Comparison of ENCODE assay signal across 10 mouse cellular contexts in genomic region chr10:62804106-62804505, GRCm38 (mm10). TPM values are rescaled to one million over a fixed set of nuclear protein-coding genes. Genes with fewer than 3 reads are reported as not detected.
DNase-seq lines count a peak whose midpoint lies in the region; ATAC-seq and TF ChIP-seq lines count a peak whose summit lies in the region.
"Had no signal": no experiment of that assay in that cellular context is flagged by ENCODE, and none has a peak within 500 bp of the region (broad histone marks: within the 10 kb centered on the region; RNA-seq: fewer than 3 reads in every experiment).

No protein-coding gene starts in this region.

- H3K4me1 ChIP-seq in forebrain, postnatal 0 days (ENCODE audit: insufficient read depth): no peaks in the 10 kb centered on the region
- no peaks in the 10 kb centered on the region for H3K4me1 ChIP-seq in forebrain, embryonic 10.5 days
- no peaks in the 10 kb centered on the region for H3K4me1 ChIP-seq in midbrain, embryonic 11.5 days (ENCODE audit: control insufficient read depth, insufficient read depth, low read length)
- no peaks in the 10 kb centered on the region for H3K4me1 ChIP-seq in midbrain, embryonic 15.5 days
- no peaks in the 10 kb centered on the region for H3K4me1 ChIP-seq in hindbrain, embryonic 11.5 days (replicated peaks; ENCODE audit: control insufficient read depth, insufficient read depth, low read length)

- POLR2A ChIA-PET in Patski (lab: Charles Lee): no interaction called here

- H3K27me3 ChIP-seq in forebrain, postnatal 0 days (ENCODE audit: insufficient read depth, low read length): no peaks in the 10 kb centered on the region
- no peaks in the 10 kb centered on the region for H3K27me3 ChIP-seq in forebrain, embryonic 10.5 days (ENCODE audit: poor library complexity, severe bottlenecking)
- H3K27me3 ChIP-seq in midbrain, embryonic 11.5 days (ENCODE audit: control insufficient read depth, insufficient read depth, low read length): no peaks in the 10 kb centered on the region
- H3K27me3 ChIP-seq in midbrain, embryonic 15.5 days (replicated peaks): no peaks in the 10 kb centered on the region
- no peaks in the 10 kb centered on the region for H3K27me3 ChIP-seq in Patski
- no peaks in the 10 kb centered on the region for H3K27me3 ChIP-seq in hindbrain, embryonic 11.5 days (ENCODE audit: control insufficient read depth, insufficient read depth, low read length)

- H3K36me3 ChIP-seq in forebrain, postnatal 0 days (ENCODE audit: insufficient read depth): peaks cover 5% of the 10 kb centered on the region; the same call in 1 of the 2 replicates
- peaks cover 4% of the 10 kb centered on the region; the same call in 1 of the 2 replicates for H3K36me3 ChIP-seq in forebrain, embryonic 10.5 days (replicated peaks)
- no peaks in the 10 kb centered on the region for H3K36me3 ChIP-seq in midbrain, embryonic 11.5 days (ENCODE audit: control insufficient read depth, insufficient read depth, low read length)
- H3K36me3 ChIP-seq in midbrain, embryonic 15.5 days (replicated peaks): 0 out of 2 replicates have a peak, but pooled peaks cover 2% of the 10 kb centered on the region
- H3K36me3 ChIP-seq in hindbrain, embryonic 11.5 days (ENCODE audit: control insufficient read depth, insufficient read depth, low read length): no peaks in the 10 kb centered on the region
- H3K36me3 ChIP-seq: G1E had no signal

- DNase-seq in forebrain, postnatal 0 days: no peak
- no peak for DNase-seq in forebrain, embryonic 10.5 days (ENCODE audit: extremely low spot score, low spot score)
- DNase-seq in midbrain, embryonic 11.5 days (ENCODE audit: low spot score, missing footprints): peak; percentile 70
- no peak for DNase-seq in Patski (ENCODE audit: low read depth, low spot score)
- DNase-seq in naive thymus-derived CD4-positive, alpha-beta T cell, adult 2 months (ENCODE audit: low read depth): peak; percentile 46
- no peak for DNase-seq in hindbrain, embryonic 11.5 days (ENCODE audit: low spot score)
- DNase-seq in left cerebral cortex, adult 18-20 months (ENCODE audit: low spot score in 2 of 2): no peak
- DNase-seq: kidney, adult 9 months had no signal

- WGBS in forebrain, postnatal 0 days: 86% methylated on average over 2 of the region's 2 CpGs
- 88% methylated on average over 2 of the region's 2 CpGs for WGBS in forebrain, embryonic 10.5 days
- WGBS in midbrain, embryonic 11.5 days: 74% methylated on average over 2 of the region's 2 CpGs
- WGBS in midbrain, embryonic 15.5 days: 81% methylated on average over 2 of the region's 2 CpGs
- WGBS in hindbrain, embryonic 11.5 days: 84% methylated on average over 2 of the region's 2 CpGs

- TF ChIP-seq CTCF in forebrain, postnatal 0 days (IDR thresholded peaks at IDR 0.05; ENCODE audit: low read depth): peak; percentile 39
- TF ChIP-seq CTCF in Patski (IDR thresholded peaks at IDR 0.05): peak; percentile 62

- ATAC-seq in forebrain, postnatal 0 days: no peak
- ATAC-seq in midbrain, embryonic 11.5 days (ENCODE audit: low FRiP score): no peak
- ATAC-seq in midbrain, embryonic 15.5 days (replicated peaks): no peak
- no peak for ATAC-seq in Patski
- ATAC-seq in hindbrain, embryonic 11.5 days (ENCODE audit: low FRiP score): no peak

- CTCF ChIA-PET in Patski (lab: Charles Lee): interaction anchor here (0.8 kb wide), 1 partner anchor 11 kb away, joined by 3 read pairs; no protein-coding TSS in a partner anchor

- no peaks in the 10 kb centered on the region for H3K9me3 ChIP-seq in forebrain, postnatal 0 days (ENCODE audit: low read length)
- no peaks in the 10 kb centered on the region for H3K9me3 ChIP-seq in forebrain, embryonic 10.5 days
- H3K9me3 ChIP-seq in midbrain, embryonic 11.5 days (ENCODE audit: control insufficient read depth, low read length): no peaks in the 10 kb centered on the region
- no peaks in the 10 kb centered on the region for H3K9me3 ChIP-seq in midbrain, embryonic 15.5 days
- H3K9me3 ChIP-seq in hindbrain, embryonic 11.5 days (ENCODE audit: control insufficient read depth, low read length): no peaks in the 10 kb centered on the region
- H3K9me3 ChIP-seq: G1E had no signal

- no peak overlapping the region for H3K27ac ChIP-seq in forebrain, postnatal 0 days (ENCODE audit: low read depth, low read length)
- no peak overlapping the region for H3K27ac ChIP-seq in forebrain, embryonic 10.5 days
- H3K27ac ChIP-seq in midbrain, embryonic 11.5 days (ENCODE audit: low read depth, low read length): no peak overlapping the region
- H3K27ac ChIP-seq in midbrain, embryonic 15.5 days: no peak overlapping the region
- H3K27ac ChIP-seq in hindbrain, embryonic 11.5 days (ENCODE audit: low read depth, low read length): no peak overlapping the region

- no peak overlapping the region for H3K4me3 ChIP-seq in forebrain, postnatal 0 days (ENCODE audit: low read depth, low read length)
- H3K4me3 ChIP-seq in forebrain, embryonic 10.5 days: no peak overlapping the region
- no peak overlapping the region for H3K4me3 ChIP-seq in midbrain, embryonic 11.5 days (ENCODE audit: low read depth, low read length)
- H3K4me3 ChIP-seq in midbrain, embryonic 15.5 days: no peak overlapping the region
- H3K4me3 ChIP-seq in hindbrain, embryonic 11.5 days (ENCODE audit: low read depth, low read length): no peak overlapping the region

- in situ Hi-C loops in Patski (cut with MboI; ENCODE audit: low pct_unique_long_range_greater_than_20kb): no loop called here

- H3K4me2 ChIP-seq in forebrain, postnatal 0 days (ENCODE audit: low read depth): no peak overlapping the region
- H3K4me2 ChIP-seq in midbrain, embryonic 11.5 days: no peak overlapping the region
- H3K4me2 ChIP-seq in midbrain, embryonic 15.5 days: no peak overlapping the region
- H3K4me2 ChIP-seq in hindbrain, embryonic 11.5 days (replicated peaks; ENCODE audit: low read depth, low read length): no peak overlapping the region

- H3K9ac ChIP-seq in forebrain, postnatal 0 days: no peak overlapping the region
- H3K9ac ChIP-seq in midbrain, embryonic 11.5 days (ENCODE audit: low read length): no peak overlapping the region
- H3K9ac ChIP-seq in midbrain, embryonic 15.5 days: no peak overlapping the region
- no peak overlapping the region for H3K9ac ChIP-seq in hindbrain, embryonic 11.5 days (ENCODE audit: low read depth, low read length)

RNA-seq across cellular contexts. Expression of gene Ccar1, which starts 12.0 kb away (rescaled TPM):
- 64.0 and 94.1 TPM in 2 replicates for total RNA-seq in forebrain, postnatal 0 days (2014; rRNA removed)
- polyA plus RNA-seq in forebrain, postnatal 0 days (2015; fragmentation: Nextera tagmentation; extraction: Ambion mirVana): 62.2 and 74.7 TPM in 2 replicates
- polyA plus RNA-seq in forebrain, embryonic 10.5 days (2016; fragmentation: Nextera tagmentation; extraction: Ambion mirVana): 165 and 178 TPM in 2 replicates
- 159 and 168 TPM in 2 replicates for polyA plus RNA-seq in midbrain, embryonic 11.5 days (2014; fragmentation: Nextera tagmentation; extraction: Ambion mirVana)
- 103 and 113 TPM in 2 replicates for polyA plus RNA-seq in midbrain, embryonic 15.5 days (2015; fragmentation: Nextera tagmentation; extraction: Ambion mirVana)
- polyA plus RNA-seq in Patski (2021): 92.3 TPM
- polyA plus RNA-seq in hindbrain, embryonic 11.5 days (2014; fragmentation: Nextera tagmentation; extraction: Ambion mirVana): 155 and 176 TPM in 2 replicates
- total RNA-seq in left cerebral cortex, adult 18-20 months (2021): 10 to 100 TPM; 46.5 to 47.9 TPM

Comparison
In these comparisons a context has a peak if more than half of its experiments do, and no peak if none do; other contexts are left out.
1. DNase-seq: peak in midbrain, embryonic 11.5 days (single experiment) and naive thymus-derived CD4-positive, alpha-beta T cell, adult 2 months (single experiment); none in forebrain, postnatal 0 days (single experiment), forebrain, embryonic 10.5 days (single experiment), Patski (single experiment), hindbrain, embryonic 11.5 days (single experiment) and left cerebral cortex, adult 18-20 months (0 of 2).